Mouse (Mus musculus) right cerebral cortex, postnatal 4 days (tissue): ENCODE data around the gene Cutc.

Source experiments
- DNase-seq: peaks from one replicate; pipeline ENCODE4 v3.0.0-alpha.2; 2022

Cutc gene

DNA sequence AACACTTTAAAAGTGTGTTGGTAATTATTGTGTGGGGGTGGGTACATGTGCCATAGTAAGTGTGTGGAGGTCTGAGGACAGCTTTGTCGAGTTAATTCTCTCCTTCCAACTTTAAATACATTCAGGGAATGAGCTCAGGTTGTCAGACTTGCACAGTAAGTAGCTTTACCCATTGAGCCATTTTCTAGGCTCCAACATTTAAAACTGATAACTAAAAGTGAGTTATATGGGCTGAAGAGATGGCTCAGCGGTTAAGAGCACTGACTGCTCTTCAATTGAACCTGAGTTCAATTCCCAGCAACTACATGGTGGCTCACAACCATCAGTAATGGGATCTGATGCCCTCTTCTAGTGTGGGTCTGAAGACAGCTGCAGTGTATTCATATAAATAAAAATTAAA is 1.4 kb downstream of the Cutc start:
- DNase-seq = no peak

DNA sequence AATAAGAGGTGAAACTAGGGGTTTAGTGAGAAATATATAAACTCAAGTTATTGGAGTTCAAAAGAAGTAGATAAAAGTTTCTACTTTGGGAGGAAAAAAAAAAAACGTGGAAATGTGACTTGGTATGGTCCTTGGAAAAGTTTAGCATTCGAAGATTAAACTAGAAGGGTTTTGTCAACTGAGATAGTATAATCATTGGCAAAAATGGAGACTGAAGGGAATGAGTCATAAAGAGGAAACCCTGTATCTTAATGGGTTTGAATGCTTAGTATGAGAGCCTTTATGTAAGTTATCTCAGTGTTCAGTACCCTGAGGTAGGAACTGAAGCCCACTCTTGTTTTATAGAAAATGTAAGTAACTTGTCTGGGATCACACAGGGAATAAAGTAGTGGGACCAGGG is 2.1 kb downstream of the Cutc start:
- DNase-seq = no peak

DNA sequence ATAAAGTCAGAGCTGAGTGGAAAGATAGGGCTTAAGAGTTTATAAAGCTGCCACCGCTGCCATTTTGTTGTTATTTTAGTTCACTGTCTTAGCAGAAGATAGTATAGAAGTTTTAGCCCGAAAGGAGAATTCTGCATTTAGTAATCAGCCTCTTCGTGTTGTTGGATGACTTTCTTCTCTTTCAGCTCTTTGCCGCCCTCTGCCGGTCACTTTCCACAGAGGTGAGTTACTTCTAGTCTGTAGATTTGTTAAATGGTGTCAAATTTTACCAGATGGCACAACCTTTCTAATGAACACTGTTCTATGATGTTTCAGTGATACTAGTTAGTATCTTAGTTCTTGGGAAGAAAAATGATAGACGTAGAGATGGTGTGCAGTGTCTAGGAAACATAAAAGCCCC is 7.7 kb downstream of the Cutc start:
- peak; percentile 74 for DNase-seq

DNA sequence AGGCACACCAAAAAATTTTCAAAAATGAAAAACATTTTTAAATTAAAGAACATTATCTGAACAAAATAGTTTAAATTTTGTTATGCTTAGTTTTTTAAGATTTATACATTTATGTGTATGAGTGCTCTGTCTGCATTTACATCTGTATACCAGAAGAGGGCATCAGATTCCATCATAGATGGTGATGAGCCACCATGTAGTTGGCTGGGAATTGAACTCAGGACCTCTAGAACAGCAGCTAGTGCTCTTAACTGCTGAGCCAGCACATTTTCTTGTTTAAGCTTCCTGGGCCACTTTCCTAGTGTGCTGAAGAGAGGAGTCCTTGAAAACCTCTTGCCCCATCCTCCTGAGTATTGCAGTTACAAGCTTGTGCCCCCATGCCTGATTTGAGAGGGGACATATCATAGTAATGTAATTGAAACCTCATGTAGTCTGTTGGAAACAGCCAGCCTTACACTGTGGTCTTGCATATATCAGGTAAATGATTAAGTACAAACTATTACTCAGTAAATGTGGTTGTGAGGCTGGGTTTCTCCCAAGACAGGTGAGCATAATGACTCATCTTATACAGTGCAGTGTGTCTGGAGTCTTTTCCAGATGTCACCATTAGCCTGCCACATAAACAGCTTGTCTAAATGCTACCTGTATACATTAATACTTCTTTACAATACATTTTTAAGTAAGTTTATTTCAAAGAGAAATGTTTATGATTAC is 8.9 kb downstream of the Cutc start:
- DNase-seq = no peak

DNA sequence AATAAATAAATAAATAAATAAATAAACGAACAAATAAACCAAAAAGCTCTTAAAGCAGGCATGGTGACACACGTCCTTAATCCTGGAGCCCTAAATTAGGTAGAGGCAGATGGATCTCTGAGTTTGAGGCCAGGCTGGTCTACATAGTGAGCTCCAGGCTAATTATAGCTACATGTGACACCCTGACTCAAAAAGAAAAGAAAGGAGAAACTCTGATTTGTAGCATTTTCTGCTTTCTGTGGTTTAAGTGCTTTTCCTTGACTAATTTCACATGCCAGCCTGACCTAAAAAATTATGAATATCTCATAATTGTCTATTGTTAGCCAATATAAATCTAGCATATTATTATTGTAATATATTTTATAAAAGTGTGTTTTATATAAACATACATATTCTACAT is 9.6 kb downstream of the Cutc start:
- no peak for DNase-seq

DNA sequence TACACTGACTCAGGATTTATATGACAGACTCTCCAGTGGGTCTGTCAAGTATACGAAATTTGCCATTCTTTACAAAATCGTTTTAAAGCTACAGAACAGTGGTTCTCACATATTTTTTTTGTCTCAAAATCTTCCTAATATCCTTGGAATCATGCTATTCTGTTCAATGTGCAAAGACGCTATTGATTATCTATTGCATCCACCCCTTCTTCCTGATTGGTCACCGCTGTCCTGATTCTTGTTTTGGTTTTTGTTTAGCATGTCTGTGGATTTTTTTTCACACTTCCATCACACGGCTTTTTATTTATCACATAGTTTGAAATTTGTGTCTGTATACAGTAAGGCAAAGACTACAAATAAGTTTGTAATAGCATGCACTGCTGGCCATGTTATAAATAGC is 13.7 kb downstream of the Cutc start:
- DNase-seq = no peak

DNA sequence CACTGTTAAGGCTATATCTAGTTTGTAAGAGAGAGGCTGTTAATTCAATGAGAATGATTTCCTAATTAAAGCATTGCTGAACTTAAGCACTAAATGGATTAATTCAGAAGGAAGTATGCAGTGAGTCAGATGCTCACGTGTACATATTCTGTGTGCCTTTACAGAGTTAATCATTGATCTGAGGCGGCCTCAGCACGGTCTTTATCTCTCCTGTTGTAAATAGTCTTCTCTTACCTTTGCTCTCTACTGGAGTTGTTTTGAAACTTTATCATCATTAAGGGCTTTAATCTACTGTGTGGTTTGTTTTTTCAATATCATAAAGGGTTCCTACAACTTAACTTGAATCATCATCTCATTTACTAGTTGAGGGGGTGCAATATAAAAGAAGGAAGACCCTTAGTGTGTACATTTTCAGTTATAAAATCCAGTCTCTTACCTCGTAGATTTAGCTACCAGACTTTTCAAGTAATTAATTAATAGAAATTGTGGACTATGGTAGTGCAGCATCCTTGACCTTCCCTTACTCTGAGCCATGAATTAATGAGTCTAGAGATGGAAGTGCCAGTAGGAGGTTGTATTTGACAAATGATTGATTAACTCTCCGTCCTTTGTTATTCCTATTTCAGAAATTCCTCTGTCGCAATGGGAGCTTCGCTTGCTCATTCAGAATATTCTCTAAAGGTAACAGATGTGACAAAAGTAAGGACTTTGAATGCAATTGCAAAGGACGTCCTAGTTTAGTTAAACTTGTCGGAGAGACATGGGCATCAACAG is 14.9 kb downstream of the Cutc start:
- DNase-seq = no peak

DNA sequence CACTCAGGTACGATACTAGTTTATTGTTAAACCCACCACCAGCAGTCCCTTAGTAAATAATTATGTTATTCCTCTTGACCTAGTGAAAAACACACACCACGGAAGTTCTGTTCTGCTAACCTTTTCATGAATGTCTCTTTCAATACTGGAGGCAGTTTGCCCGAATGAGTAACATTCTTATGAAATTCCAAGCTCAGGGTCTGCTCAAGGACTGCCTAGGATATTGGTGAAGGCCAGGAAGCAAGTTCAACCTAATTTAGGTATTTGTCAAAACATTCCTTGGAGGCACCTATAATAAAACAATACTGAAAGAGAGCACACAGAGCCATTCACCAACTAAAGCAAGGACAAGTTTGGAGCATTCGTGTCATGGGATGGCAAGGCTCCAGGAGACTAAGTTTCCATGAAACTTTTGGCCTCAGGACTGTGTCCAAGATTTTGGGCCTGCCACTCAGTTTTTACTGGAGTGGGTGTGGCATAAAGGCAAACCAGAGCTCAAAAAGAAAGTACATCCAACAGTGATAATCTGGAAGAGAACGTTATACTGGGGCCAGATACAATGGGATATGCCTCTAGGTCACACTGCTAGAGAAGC is 16.7 kb downstream of the Cutc start:
- DNase-seq = no peak

DNA sequence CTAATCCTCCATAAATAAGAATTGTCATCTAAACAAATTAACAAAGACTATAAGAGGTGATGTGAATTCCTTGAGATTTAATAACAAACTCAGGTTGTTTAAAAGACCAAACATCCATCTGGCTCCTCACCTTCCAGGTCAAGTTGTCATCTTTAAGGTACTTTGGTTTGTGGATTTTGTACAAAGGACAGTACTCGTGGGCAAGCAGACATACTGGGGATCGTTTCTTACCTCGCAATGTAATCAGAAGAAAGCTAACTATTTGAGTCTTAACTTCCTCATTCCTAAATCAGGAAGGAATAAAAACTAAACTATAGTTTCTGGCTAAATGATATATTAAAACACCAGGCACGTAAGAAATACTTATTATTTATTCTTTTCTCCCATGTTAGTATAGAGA is 17.8 kb downstream of the Cutc start:
- no peak for DNase-seq

DNA sequence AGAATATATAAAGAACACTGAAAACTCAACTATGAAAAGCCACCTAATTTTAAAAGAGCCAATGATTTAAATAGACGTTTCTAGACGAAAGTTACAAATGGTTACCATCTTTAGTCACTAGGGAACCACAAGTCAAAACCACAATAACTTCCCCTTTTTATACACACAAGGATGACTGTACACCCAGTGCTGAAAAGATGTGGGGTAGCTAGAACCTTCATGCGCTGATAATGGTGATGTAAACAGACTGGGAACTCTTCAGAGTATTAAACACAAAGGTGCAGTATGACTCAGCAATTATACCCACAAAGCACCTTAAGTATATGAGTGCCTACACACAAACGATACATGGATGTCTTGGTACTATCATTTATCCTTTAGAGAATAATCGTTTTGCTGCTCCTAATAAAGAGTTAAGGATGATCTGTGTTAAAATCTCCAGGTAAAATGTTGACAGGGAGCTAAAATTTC is 18.7 kb downstream of the Cutc start:
- DNase-seq = no peak

DNA sequence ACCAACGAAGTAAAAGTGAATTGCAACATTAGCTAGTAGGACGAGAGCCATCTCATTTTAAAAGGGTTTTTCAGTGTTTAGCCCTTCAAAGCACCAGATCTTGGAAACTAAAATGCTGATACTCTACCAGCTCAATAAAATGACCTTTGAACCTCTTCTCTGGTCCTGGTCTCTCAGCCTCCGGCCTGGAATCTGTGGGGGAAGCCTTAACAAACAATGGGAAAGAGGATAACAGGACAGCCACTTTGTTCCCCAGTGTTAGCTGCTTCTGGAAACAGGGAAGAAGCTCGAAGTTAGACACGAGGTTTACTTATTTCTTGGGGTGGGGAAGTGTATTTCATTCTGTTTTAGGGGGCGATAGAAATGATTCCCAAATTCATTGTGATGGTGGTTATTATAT is 19.5 kb downstream of the Cutc start:
- no peak for DNase-seq

DNA sequence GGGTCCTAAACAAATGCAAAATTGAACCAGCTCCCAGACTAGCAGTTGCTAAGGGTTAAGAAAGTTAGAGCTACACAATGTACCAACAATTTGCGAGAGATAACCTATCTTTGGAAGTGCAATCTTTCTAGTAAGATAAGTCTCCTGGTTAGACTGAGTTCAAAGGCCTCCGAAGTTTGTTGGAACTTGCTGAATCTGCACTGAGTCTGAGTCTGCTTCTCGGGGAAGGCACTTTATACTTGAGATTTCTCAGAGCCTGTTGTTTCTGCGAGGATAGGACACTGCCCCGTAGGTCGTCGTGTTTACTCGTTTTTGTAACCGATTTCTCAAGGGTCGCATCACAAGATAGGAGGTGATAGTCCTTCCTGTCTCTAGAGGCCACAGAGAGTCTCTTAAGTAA is 22.6 kb downstream of the Cutc start:
- DNase-seq = no peak

DNA sequence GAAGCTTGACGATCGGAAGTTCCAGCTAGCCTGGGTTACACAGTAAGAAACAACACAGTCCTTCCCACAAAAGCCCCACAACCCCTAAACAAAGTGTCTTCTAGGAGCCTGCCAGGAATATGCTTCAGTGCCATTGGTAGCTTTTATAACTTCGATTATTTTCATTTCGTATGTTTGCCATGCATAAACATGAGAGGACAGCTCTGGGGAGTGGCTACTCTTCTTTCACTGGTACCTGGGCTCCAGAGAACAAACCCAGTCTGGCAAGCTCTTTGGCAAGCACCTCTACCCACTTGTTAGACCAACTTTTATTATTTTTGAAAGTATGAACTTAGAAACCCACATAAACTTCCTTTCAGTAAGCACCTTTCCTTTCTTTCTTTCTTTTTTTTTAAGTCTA is 23.8 kb downstream of the Cutc start:
- no peak for DNase-seq

DNA sequence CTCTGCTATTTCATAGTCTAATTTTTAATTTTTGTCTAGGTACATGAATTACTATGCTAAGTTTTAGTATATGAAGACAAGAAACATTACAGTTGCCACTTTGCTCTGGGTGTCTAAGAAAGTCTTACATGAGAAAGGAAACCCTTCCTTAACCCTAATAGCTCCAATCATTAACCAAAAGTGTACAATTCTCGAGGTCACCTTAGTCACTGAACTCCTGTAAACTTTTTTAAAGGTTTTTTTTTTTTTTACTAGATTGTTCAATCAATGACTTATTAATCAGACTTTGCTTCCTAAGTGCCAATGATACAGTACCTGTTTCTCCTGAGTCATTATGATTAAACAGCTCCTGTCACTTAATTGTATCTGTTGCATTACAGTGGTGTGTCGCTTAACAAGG is 24.5 kb downstream of the Cutc start:
- no peak for DNase-seq

DNA sequence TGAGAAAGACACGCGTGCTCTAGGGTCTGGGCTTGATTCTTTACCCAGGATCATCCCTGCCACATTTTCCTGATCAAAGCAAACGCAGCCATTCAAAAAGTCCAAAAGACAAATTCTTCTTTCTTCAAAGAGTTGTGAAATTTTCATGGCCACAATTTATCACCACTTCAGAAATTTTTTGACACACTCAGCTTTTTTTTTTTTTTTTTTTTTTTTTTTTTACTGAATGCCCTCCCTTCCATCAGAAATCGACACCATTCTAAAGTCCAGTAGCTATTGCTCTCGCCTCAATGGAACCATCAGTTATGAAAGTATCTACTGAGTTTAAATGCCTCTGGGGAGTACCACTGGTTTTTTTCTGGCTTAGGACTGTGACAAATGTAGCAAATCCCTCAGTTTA is 27.6 kb downstream of the Cutc start:
- DNase-seq = no peak

DNA sequence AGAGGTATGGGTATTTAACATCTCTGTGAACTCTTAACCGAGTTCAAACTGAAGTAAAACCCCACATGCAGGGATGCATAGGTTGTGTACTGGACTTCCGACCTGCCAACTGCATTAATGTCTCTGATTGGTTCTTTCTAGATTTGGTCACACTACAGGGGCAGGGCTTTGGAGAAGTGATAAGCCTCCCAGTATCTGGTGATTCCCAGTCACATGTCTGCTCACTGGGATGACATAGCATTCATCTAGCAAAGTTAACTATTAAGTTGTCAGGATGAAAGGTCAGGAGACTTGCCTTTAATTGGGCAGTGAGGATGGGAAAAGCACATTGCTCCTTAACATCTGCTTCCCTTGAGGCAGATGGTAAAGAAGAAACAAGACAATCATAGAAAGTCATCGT is 29.2 kb downstream of the Cutc start, which contains the start of gene Abcc2:
Gene Abcc2, plus strand, starts transcription at position 213 of the 400 bp plus-strand sequence.
- no peak for DNase-seq

DNA sequence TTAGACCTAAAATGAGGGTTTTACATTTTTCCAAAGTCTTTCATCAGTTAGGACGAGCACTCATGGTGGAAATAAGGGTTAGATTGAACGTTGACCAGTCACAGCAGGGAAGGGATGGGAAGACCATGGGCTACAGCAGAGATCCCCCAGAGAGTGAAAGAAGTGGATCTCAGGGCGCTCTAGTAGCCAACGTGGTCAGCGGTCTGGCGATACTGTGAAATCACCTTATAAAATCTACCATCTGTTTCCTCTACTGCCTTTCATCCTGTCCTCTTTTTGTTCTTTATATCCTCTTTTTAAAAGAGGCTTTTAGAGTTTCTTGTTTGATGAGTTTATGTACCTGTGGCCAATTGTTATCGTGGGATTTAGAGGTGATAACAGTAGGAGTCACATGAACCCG is 32.0 kb downstream of the Cutc start:
- no peak for DNase-seq

DNA sequence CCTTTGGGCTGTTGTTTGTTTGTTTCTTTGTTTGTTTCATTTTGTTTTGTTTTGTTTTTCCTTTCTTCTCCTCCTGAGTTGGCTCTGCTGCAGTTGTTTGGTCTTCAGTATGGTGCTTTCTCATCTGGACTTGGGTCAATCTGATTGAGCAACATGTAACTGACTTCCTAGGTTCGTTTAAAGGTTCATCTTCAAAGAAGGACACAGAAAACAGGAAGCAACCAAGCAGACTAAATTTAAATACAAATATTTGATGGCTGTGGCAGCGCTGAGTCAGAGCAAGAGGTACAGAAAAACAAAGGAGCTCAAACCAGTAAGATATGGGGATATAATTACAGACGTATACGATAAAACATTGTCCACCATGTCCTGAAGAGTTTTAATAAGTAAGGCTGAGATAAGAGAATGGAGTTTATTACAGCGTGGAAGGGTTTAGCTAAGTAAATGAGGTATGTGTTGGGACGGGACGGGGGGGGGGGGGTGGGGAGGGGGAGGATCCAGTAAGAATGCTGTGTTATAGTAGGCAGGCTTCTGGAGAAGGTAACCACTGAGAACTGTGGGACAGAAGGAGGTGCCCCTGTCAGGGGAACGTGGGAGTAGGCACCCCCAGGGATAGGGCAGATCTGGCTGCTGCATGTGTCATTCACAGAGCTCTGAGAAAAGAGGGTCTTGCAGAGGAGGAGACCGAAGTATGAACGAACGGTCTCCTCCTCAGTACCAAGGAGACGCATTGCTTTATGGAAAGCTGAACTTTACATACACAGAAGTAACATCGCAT is 33.6 kb downstream of the Cutc start:
- no peak for DNase-seq

DNA sequence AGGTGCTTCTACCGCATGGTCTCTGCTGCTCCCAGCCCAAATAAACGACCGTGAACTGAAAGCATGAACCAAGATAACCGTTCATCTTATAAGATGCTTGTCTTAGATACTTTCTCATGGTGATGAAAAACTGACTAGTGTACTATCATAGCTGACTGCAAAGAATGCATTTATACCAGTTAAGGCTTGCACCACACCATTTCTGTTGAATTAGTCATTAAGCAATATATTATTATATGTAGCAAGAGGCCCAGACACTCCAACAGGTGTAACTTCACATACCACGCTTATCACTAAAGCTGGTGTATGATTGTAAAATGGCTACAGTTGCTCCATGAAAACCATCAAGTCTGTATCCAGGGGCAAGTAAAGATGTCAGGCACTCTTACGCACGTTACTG is 37.0 kb downstream of the Cutc start:
- DNase-seq = no peak

DNA sequence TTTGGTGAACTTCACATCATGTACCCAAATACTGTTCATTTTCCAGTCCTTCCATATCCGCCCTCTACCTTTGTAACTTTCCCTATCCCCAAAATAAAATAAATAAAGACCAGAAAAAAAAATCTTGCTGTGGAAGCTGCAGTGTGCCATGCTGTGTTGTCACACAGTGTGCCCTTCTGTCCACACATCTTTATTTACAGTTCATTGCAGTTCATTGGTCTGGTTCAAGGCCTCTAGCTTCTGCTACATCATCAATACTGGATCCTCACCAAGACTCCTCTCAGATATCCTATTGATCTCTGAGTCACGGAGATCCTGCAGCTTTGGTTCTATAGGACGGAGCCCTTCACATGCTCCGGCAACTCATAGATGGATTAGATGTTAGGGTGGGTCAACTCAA is 39.7 kb downstream of the Cutc start:
- DNase-seq = no peak

DNA sequence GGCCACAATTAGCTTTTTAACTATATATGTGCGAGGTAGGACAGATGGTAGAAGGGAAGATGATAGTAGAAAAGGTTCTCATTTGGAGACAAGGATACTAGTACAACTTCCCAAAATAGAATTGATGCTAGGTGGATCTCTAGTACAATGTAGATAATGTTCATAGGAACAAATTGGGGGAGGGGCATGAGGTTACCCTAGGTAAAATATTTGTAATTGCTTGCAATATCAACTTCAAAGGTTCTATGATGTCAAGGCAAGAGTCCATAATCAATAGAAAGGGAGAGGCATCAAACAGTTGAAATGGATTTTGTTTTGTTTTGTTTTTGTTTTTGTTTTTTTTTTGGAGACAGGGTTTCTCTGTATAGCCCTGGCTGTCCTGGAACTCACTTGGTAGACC is 41.2 kb downstream of the Cutc start:
- DNase-seq = no peak

DNA sequence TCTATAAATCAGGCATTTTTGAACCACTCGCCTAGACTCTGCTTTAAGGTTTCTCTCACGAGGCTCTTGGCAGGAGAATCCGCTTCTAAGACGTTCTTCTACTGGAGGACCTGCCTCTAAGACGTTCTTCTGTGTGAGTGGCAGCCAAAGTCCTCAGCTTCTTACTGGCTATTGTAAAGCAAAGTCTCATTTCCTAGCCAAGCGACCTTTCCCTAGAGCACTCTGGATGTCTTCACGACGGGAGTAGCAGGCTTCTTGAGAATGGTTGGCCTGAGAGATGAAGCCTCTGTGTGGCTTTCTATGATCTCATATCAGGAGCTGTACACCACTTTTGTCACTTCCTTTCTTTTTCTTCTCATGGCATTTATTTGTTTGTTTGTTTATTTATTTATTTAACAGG is 42.7 kb downstream of the Cutc start:
- no peak for DNase-seq

DNA sequence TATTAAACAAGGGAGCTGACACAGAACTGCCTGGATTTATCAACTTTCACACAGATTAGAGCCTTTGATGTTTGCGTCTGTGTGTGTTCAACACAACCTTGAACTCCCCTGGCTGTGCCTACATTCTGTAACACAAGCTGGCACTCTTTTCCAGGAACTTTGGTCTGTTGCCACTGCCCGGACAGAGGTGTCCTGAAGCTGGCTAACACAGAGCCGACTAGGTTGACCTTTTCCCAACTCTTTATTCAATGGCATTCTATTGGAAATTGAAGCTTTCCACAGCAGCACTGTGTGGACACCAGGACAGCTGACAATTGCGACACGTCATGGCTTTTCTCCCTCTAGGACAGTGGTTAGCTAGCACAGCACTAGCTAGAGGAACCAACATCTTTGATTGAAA is 44.4 kb downstream of the Cutc start:
- no peak for DNase-seq
